Mouse (Mus musculus): ENCODE results near the gene Mrpl10.

Mrpl10 gene

GRCm38 (mm10) chr11:97041022-97041899 is at the start of gene Mrpl10, which contains the start of gene Lrrc46:
Gene Mrpl10 (plus strand): TSS chr11:97041560.
Gene Lrrc46 (minus strand): TSS chr11:97041407.
- peak; percentile 85 for DNase-seq (ENCODE audit: low read depth)

GRCm38 (mm10) chr11:96992722-96993311 is 48.5 kb upstream of the Mrpl10 start:
- no peak for DNase-seq (ENCODE audit: low read depth)

- DNase-seq (ENCODE audit: low read depth), result no peak
Observed at GRCm38 (mm10) chr11:96995031-96995430, 46.3 kb upstream of the Mrpl10 start.

- DNase-seq (ENCODE audit: low read depth), result no peak
Observed at GRCm38 (mm10) chr11:96995836-96996772, 45.3 kb upstream of the Mrpl10 start.

- no peak for DNase-seq (ENCODE audit: low read depth)
Observed at GRCm38 (mm10) chr11:96996773-96997379, 44.5 kb upstream of the Mrpl10 start.

- DNase-seq (ENCODE audit: low read depth), result no peak
Observed at GRCm38 (mm10) chr11:96997380-96997956, 43.9 kb upstream of the Mrpl10 start.

- DNase-seq (ENCODE audit: low read depth), result no peak
Observed at GRCm38 (mm10) chr11:97003170-97003569, 38.2 kb upstream of the Mrpl10 start.

GRCm38 (mm10) chr11:97007093-97007794 is 34.1 kb upstream of the Mrpl10 start:
- DNase-seq (ENCODE audit: low read depth), result peak; percentile 56

- DNase-seq (ENCODE audit: low read depth), result no peak
Observed at GRCm38 (mm10) chr11:97009198-97009790, 32.1 kb upstream of the Mrpl10 start.

- DNase-seq (ENCODE audit: low read depth), result no peak
Observed at GRCm38 (mm10) chr11:97013121-97013670, 28.2 kb upstream of the Mrpl10 start, which contains the start of gene Sp6. Gene Sp6 (plus strand): TSS chr11:97013394.

- DNase-seq (ENCODE audit: low read depth), result no peak
Observed at GRCm38 (mm10) chr11:97017696-97018582, 23.4 kb upstream of the Mrpl10 start.

- no peak for DNase-seq (ENCODE audit: low read depth)
Observed at GRCm38 (mm10) chr11:97018583-97019344, 22.6 kb upstream of the Mrpl10 start.

GRCm38 (mm10) chr11:97019345-97019708 is 22.0 kb upstream of the Mrpl10 start:
- DNase-seq (ENCODE audit: low read depth), result no peak

- DNase-seq (ENCODE audit: low read depth), result no peak
Observed at GRCm38 (mm10) chr11:97021121-97021765, 20.1 kb upstream of the Mrpl10 start.

- DNase-seq (ENCODE audit: low read depth), result no peak
Observed at GRCm38 (mm10) chr11:97021873-97022484, 19.4 kb upstream of the Mrpl10 start.

- no peak for DNase-seq (ENCODE audit: low read depth)
Observed at GRCm38 (mm10) chr11:97024977-97025376, 16.4 kb upstream of the Mrpl10 start.

- DNase-seq (ENCODE audit: low read depth), result peak; percentile 65
Observed at GRCm38 (mm10) chr11:97025721-97026344, 15.5 kb upstream of the Mrpl10 start.
